Mouse (Mus musculus) CH12F3 (cell line): ENCODE results near the gene Mdm2.

ENCODE experiments used
- in situ Hi-C: fragments of 300-500 bp; cut with MboI; formaldehyde crosslinking; loops from 2 replicates; pipeline ENCODE4 v1.14.3; 2020; ENCODE audit warnings: low sequenced_read_pairs

The Mdm2 gene

DNA sequence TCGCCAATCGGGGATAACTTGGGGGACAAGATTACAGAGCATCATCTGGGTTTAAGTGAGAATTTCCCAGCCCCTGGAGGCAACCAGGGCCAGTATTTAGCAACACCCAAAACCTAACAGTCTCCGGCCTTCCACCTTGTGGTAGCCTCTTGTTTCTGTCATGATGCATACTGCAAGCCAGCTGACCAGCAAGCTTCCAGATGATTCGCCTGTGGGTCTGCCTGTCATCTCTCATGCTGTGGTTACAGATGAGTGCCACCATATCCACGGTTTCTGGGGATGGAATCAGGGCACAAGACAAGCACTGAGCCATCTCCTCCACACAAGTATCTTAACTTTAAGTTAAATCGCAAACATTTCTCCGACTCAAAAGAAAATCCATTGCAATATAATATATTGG lies 23.0 kb downstream of the Mdm2 start:
- in situ Hi-C loops = no loop called here

DNA sequence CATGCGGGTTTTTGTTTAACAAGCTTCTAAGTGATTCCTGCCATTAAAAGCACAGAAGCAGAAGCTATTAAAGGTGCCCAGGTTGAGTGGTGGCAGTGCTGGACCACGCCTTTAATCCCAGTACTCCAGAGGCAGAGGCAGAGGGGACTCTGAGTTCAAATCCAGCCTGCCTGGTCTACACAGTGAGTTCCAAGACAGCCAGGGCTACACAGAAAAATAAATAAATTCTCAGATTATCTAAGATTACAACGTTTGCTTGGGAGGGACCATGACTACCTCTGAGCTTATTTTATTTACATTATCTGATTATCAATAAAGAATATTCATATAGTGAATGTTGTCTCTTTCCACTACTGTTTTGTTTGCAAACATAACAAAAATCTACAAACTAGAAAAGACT lies 23.5 kb downstream of the Mdm2 start:
- in situ Hi-C loops = no loop called here

DNA sequence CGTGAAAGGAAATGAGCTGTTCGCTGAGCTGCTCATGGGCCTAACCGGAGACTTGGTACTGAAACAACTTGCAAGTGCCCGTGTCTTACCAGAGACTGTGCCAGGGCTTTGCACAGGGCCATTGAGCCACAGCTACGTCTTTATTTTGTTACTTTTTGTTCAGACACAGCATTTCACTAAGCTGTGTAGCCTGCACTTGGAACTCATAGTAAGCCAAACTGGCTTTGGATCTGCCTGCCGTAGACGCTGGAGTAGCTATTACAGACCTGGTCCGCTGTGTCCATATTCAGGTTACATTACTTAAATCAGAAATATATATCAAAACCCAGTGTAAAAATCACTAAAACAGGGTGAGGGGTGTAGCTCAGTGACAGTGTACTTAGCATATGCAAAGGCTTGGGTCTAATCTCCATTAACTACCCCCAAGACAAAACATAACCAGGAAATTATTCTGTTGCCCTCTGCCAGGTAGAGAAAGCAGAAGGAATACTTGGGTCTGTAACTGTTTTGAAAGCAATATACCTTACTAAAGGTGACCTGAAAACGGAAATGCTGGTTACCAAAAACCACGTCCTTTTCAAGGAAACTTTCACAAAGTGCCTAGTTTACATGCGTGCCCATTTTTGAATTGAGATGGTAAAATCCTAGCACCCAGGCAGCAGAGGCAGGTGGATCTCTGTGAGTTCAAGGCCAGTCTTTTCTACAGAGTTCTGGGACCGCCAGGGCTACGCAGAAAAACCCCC lies 24.5 kb downstream of the Mdm2 start:
- in situ Hi-C loops = no loop called here

DNA sequence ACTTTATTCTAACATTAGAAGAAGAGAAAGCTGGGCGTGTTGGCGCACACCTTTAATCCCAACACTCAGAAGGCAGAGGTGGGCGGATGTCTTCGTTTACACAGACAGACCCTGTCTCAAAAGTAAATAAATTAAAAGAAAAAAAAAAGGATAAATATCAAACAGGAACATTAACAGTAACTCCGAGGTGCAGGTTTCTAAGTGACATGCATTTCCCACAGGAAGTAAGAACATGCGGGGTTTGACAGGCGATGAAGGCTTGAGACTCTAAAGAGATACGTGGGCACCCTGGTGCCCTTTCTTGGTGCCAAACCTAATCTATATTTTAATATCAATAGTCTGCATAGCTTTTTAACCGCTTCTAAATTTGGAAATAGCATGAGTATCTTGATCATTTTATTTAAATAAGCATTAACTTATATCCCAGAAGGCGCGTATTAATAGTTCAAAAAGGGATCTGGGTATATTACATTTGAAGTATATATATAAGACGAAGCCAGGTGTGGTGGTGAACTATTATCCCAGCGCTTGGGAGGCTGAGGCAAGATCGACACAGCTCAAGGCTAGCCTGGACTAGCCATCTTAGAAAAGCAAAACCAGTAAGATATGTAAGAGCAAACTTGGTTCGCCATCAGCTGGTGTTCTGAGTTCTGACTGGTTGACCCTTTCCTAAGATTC lies 25.2 kb downstream of the Mdm2 start:
- in situ Hi-C loops = no loop called here

GRCm38 (mm10) chr10:117684298-117685170 lies 26.0 kb downstream of the Mdm2 start:
- in situ Hi-C loops = no loop called here

- in situ Hi-C loops = no loop called here
Measured at GRCm38 (mm10) chr10:117683734-117684037, 26.9 kb downstream of the Mdm2 start.

GRCm38 (mm10) chr10:117682858-117683733 lies 27.5 kb downstream of the Mdm2 start:
- in situ Hi-C loops = no loop called here

GRCm38 (mm10) chr10:117681999-117682857 lies 28.3 kb downstream of the Mdm2 start:
- in situ Hi-C loops = no loop called here

DNA sequence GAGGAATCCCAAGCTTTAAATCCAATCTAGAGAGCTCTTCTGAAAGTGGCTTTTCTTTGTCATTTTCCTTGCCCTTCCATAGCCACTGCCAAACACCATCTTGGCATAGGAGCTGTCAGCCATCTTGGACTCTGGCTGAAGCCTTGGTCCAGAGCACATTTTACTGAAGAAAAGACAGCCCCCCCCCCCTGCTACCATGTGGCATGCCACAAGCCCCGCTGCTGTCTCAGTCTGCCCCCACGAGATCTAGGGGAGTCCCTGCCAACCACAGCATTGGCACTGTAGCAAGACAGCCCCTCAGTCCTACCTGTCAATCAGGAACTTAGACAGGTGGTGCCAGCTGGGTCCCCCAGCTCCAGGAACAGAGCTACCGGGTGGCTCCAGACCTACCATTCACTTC lies 29.0 kb downstream of the Mdm2 start:
- in situ Hi-C loops = no loop called here

DNA sequence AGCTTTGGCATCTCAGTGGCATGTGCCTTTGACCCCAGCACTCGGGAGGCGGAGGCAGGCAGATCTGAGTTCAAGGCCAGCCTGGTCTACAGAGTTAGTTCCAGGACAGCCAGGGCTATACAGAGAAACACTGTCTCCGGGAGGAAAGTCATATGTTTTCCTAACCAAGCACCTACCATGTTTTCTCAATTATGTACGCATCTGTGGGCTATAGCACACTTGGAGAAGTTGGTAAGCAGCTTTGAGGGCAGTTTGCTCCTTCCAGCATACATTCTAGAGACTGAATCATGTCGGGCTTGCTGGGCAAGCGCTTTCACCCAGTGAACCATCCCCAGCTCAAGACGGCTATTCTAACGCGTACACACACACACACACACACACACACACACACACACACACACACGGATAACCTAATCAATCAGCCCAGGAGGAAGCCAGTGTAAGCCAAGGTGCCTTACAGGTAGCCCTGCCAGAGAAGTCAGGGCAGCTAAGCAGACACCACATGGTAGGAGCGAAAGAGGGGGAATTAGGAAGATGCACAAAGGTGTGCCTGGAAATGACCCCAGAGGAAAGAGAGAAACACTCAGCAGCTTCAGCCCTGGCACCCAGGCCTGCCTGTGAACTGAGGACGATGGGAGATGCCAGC lies 29.6 kb downstream of the Mdm2 start:
- in situ Hi-C loops = no loop called here

DNA sequence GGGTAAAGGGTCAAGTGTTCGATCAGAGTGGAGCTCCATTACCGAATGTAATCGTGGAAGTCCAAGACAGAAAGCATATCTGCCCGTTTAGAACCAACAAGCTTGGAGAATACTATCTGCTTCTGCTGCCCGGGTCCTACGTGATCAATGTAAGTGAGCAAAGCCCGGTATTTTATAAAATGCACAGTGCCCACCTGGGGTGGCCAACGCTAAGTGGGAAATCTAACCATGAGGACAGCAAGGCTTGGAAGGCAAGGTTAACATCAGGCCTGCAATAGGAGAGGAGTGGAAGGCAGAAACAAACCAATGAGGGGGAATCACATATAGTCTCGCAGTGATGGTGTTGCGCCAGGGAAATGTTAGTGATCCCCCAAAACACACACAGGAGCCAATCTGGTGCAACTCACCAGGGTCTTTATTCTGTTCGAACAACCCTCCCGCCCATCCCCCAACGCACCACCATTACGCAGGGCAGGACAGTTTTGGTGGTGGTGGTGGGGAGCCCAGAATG lies 30.5 kb downstream of the Mdm2 start:
- in situ Hi-C loops = loop anchor here (5.0 kb wide), 1 partner anchor 223 kb away; no protein-coding TSS in a partner anchor

GRCm38 (mm10) chr10:117679029-117679686 lies 31.4 kb downstream of the Mdm2 start:
- in situ Hi-C loops = loop anchor here (5.0 kb wide), 1 partner anchor 222 kb away; no protein-coding TSS in a partner anchor

DNA sequence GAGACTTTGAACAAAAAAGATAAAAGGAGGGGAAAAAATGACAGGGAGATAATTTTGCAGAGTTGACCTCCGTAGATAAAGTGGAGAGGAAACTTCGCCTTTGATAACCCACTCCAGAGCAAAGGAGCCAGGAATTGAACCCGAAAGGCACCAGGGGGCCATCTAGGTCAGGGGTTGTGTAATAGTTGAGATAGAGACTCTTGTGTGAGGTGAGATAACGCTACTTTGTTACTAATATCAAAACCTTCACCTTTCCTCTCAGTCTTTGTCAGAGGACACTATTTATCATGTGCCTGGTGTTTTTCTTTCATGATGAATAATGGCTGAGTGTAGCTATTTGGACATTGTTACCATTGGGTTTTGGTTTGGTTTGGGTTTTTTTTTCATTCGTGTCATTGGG lies 32.2 kb downstream of the Mdm2 start:
- in situ Hi-C loops = loop anchor here (5.0 kb wide), 1 partner anchor 221 kb away; no protein-coding TSS in a partner anchor

GRCm38 (mm10) chr10:117677494-117678236 lies 32.9 kb downstream of the Mdm2 start:
- in situ Hi-C loops = loop anchor here (5.0 kb wide), 1 partner anchor 220 kb away; no protein-coding TSS in a partner anchor

GRCm38 (mm10) chr10:117676644-117677313 lies 33.8 kb downstream of the Mdm2 start:
- in situ Hi-C loops = loop anchor here (5.0 kb wide), 1 partner anchor 219 kb away; no protein-coding TSS in a partner anchor

- in situ Hi-C loops = loop anchor here (5.0 kb wide), 1 partner anchor 219 kb away; no protein-coding TSS in a partner anchor
Measured at GRCm38 (mm10) chr10:117676036-117676643, 34.4 kb downstream of the Mdm2 start.
